Mouse (Mus musculus) brain, embryonic 14.5 days (tissue): ENCODE measurements around the gene Wnk2.

Source experiments
- CTCF ChIP-seq: fragments of 200-500 bp; IDR thresholded peaks from 2 replicates; pipeline ENCODE4 v1.5.1; 2012; ENCODE audit warnings: inconsistent platforms, mild to moderate bottlenecking, moderate library complexity, borderline replicate concordance; ENCODE audit not compliant: insufficient read depth, insufficient read length; ENCODE audit errors: extremely low read depth
- POLR2A ChIP-seq: fragments of 200-500 bp; IDR thresholded peaks from 2 replicates; pipeline ENCODE4 v1.6.1; 2012; ENCODE audit warnings: mild to moderate bottlenecking, inconsistent platforms, borderline replicate concordance; ENCODE audit not compliant: poor library complexity, insufficient read depth, insufficient read length, severe bottlenecking; ENCODE audit errors: extremely low read depth

GRCm38 (mm10) chr13:49194811-49195210, 47.0 kb upstream of the Wnk2 start:
- TF ChIP-seq POLR2A (no peak), CTCF (no peak)
